Mouse (Mus musculus) fibroblast of lung, adult 2 months (primary cell): ENCODE results near the gene Hoxb7.

ENCODE experiments used
- DNase-seq: peaks from one replicate; pipeline ENCODE4 v3.0.0-alpha.2; 2011; ENCODE audit warnings: low read depth

Hoxb7 gene

GRCm38 (mm10) chr11:96284774-96285734, 1.4 kb upstream of the Hoxb7 start:
- DNase-seq = no peak

DNA sequence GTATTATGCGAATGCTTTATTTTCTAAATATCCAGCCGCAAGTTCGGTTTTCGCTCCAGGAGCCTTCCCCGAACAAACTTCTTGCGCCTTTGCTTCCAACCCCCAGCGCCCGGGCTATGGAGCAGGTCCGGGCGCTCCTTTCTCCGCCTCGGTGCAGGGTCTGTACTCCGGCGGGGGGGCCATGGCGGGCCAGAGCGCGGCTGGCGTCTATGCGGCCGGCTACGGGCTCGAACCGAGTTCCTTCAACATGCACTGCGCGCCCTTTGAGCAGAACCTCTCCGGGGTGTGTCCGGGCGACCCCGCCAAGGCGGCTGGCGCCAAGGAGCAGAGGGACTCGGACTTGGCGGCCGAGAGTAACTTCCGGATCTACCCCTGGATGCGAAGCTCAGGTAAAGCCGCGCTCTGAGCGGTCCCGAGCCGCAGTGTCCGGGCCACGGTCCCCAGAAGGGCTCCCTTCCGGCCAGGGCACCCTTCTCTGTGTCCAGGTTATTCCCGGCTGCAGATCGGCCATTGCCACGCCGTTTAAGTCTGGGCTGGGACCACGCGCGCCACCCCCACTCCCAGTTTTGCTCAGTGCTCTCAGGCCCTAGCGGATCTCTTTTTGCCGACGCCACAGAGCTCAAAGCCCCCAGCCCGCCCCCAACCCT, 439 bp downstream of the Hoxb7 start:
- DNase-seq = no peak

DNA sequence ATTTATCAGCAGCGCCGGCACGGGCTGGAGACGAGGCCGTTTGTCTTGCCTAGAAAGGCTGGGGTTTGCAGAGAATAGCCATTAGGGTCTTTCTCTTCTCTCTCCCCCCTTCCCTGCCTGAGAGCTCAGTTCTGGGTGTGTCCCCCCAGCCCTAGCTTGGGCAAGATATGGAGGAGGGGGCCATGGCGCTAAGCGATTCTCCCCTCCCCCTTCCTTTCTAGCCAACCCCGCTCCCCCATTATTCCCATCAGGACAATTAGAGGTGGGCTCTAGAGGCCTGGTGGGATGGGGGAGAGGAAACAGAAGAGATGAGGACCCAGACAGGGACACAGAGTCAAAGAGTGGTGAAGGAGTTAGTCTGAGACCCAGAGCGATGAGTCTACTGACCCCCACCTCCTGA, 988 bp downstream of the Hoxb7 start:
- DNase-seq = no peak

GRCm38 (mm10) chr11:96288455-96289221, 2.2 kb downstream of the Hoxb7 start:
- DNase-seq = no peak

DNA sequence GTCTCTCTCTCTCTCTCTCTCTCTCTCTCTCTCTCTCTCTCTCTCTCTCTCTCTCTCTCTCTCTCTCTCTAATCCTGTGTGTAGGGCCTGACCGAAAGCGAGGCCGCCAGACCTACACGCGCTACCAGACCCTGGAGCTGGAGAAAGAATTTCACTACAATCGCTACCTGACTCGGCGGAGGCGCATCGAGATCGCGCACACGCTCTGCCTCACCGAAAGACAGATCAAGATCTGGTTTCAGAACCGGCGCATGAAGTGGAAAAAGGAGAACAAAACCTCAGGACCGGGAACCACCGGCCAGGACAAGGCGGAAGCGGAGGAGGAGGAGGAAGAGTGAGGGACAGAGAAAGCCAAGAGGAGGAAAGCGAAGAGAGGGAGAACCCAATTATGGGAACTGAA, 2.9 kb downstream of the Hoxb7 start:
- no peak for DNase-seq

- DNase-seq = no peak
Measured at GRCm38 (mm10) chr11:96289837-96290236, 3.4 kb downstream of the Hoxb7 start.

GRCm38 (mm10) chr11:96290705-96291355, 4.4 kb downstream of the Hoxb7 start:
- no peak for DNase-seq

GRCm38 (mm10) chr11:96291681-96292564, 5.5 kb downstream of the Hoxb7 start, which contains the start of gene Hoxb6:
TSS of gene Hoxb6 (plus strand) at chr11:96292476.
- no peak for DNase-seq

DNA sequence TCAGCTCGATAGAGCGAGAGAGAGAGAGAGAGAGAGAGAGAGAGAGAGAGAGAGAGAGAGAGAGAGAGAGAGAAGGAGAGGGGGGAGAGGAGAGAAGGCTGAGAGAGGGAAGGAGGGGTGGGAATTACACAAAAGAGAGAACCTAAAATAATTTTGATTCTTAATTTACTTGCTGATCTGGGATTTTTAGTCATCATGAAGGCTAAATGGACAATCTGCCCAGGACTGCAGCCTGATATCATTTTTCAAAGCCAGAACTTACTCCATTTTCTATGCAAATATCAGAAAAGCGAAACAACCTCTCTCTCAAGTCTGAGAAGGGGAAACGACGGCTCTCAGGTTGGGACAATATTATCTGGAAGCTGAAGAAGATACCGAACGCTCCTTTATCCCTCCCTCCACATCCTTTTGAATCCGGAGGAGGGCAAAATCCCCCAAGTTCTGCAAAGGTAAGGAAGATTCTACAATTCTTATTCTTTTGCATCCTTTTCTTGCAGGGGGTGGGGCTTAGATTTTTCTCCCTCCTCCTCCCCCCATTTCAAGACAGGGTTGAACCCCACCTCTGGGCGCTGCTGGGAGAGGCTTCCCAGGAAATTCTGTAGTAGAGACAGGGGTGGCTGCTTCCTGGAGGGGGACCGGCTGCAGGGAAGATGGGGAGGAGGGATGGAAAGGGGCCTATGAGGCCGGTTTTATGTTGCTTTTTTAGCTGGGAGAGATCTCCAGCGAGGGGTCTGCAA, 6.3 kb downstream of the Hoxb7 start:
- DNase-seq = no peak

GRCm38 (mm10) chr11:96293302-96293921, 7.0 kb downstream of the Hoxb7 start:
- DNase-seq = no peak

GRCm38 (mm10) chr11:96294245-96295091, 8.0 kb downstream of the Hoxb7 start:
- no peak for DNase-seq

- DNase-seq = no peak
Measured at GRCm38 (mm10) chr11:96295092-96295835, 8.8 kb downstream of the Hoxb7 start.

GRCm38 (mm10) chr11:96296997-96297396, 10.6 kb downstream of the Hoxb7 start:
- no peak for DNase-seq

- no peak for DNase-seq
Measured at GRCm38 (mm10) chr11:96297428-96297827, 11.0 kb downstream of the Hoxb7 start.

DNA sequence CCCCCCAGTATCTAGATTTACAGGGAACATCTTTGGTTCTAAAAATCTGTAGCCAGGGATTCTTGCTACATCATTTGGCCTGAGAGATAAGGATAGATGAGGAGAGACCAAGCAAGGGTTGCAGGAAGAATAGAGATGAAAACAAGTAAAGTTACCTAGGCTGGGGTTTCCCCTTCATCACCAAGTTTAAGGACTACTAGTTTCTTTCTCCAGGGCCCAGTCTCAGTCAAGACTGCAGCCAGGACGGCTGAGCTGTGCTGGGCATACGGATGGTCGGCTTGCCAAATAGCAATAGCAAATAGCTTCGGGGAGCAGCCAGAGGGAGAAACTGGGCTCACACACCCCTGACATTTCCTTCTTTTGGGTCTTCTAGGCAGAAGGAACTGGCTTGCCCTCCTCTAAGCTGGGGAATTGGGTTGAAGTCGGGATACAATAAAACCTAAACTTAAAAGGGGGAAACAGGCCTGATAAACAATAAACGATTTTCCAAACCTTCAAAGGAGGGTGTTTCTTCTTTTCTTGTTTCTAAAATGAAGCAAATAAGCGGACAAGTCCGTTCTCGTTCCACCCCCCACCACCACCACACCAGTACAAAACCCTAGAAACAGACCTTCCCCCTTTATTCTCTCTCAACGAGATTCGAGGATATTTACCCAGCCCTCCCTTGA, 11.7 kb downstream of the Hoxb7 start:
- DNase-seq = no peak

- no peak for DNase-seq
Measured at GRCm38 (mm10) chr11:96298895-96299667, 12.7 kb downstream of the Hoxb7 start.

DNA sequence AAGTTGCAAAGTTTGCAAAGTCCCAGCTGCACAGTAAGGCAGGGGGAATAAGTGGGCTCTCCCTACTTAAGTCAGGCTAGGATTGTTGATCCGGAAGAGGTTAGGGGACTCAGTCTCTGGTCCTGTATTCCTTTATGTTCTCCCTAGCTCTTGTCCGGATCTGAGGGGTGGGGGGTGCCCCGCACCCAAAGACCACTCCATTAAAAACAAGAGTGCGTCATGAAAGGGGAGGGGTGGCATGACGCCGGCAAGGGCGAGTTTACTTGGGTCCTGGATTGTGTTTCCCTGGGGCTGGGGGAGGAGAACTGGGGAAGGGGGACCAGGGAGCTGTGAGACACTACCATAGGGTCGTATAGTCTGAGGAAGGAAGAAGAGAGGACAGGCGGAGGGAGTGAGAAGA, 13.4 kb downstream of the Hoxb7 start:
- DNase-seq = no peak
